Mouse (Mus musculus) liver, embryonic 14.5 days (tissue): ENCODE measurements around the gene Hrasls.

ENCODE experiments used
- CTCF ChIP-seq: IDR thresholded peaks from 2 replicates; pipeline ENCODE4 v1.5.1; 2016; ENCODE audit warnings: antibody characterized with exemption, low read depth, control low read depth
- EP300 ChIP-seq: IDR thresholded peaks from 2 replicates; pipeline ENCODE4 v1.6.1; 2016; ENCODE audit warnings: antibody characterized with exemption, low read depth

GRCm38 (mm10) chr16:29173201-29173600, 36.3 kb upstream of the Hrasls start:
- TF ChIP-seq CTCF = no peak
- no peak for TF ChIP-seq EP300
